Mouse (Mus musculus) liver, adult 2 months (tissue): ENCODE measurements around the gene 9230112D13Rik. TPM values are rescaled to one million over a fixed set of nuclear protein-coding genes. Genes with fewer than 3 reads are reported as not detected.
A peak's percentile ranks its signal among the peaks of the same experiment; 100 is the strongest.

Source experiments
- DNase-seq: peaks from one replicate; pipeline ENCODE4 v3.0.0-alpha.2; 2011; ENCODE audit warnings: low read depth, low spot score; ENCODE audit errors: extremely low read depth
- H3K27ac ChIP-seq: fragments of 200-500 bp; replicated peaks from 2 replicates; pipeline ENCODE4 v1.5.1; 2012; ENCODE audit warnings: low read depth, mild to moderate bottlenecking, control low read depth, inconsistent platforms, low read length; ENCODE audit not compliant: insufficient read depth
- H3K27me3 ChIP-seq: fragments of 200-500 bp; 2 replicates; pipeline ENCODE4 v1.6.1; 2012; ENCODE audit warnings: mild to moderate bottlenecking, moderate library complexity, low read length, inconsistent platforms; ENCODE audit not compliant: control insufficient read depth, insufficient read depth
- H3K36me3 ChIP-seq: fragments of 200-500 bp; 2 replicates; pipeline ENCODE4 v1.6.1; 2012; ENCODE audit warnings: low read length, inconsistent platforms; ENCODE audit not compliant: control insufficient read depth, insufficient read depth
- H3K4me1 ChIP-seq: fragments of 200-500 bp; 2 replicates; pipeline ENCODE4 v1.6.1; 2011; ENCODE audit warnings: low read length; ENCODE audit not compliant: control insufficient read depth, insufficient read depth
- H3K4me3 ChIP-seq: fragments of 200-500 bp; 2 replicates; pipeline ENCODE4 v1.5.1; 2011; ENCODE audit warnings: low read depth, mild to moderate bottlenecking, control low read depth, low read length, moderate library complexity; ENCODE audit not compliant: insufficient read depth
- H3K79me2 ChIP-seq: fragments of 200-500 bp; 2 replicates; pipeline ENCODE4 v1.6.1; 2012; ENCODE audit warnings: inconsistent platforms, mild to moderate bottlenecking, low read length, moderate library complexity; ENCODE audit not compliant: control insufficient read depth, insufficient read depth
- H3K9ac ChIP-seq: fragments of 200-500 bp; 2 replicates; pipeline ENCODE4 v1.6.1; 2012; ENCODE audit warnings: low read depth, mild to moderate bottlenecking, control low read depth, inconsistent platforms, low read length
- CTCF ChIP-seq: fragments of 200-500 bp; IDR thresholded peaks from 2 replicates; pipeline ENCODE4 v1.5.1; 2011; ENCODE audit warnings: low read depth, low read length, control low read depth
- POLR2A ChIP-seq: fragments of 200-500 bp; IDR thresholded peaks from 2 replicates; pipeline ENCODE4 v1.6.1; 2011; ENCODE audit warnings: low read length, control low read depth; ENCODE audit not compliant: insufficient read depth; ENCODE audit errors: extremely low read depth
- WGBS: fragments of 180-500 bp; shearing (Covaris S2); methylation state at CpG from one replicate; pipeline ENCODE4 v1.1.7; 2018; 5-methylcytosine and 5-hydroxymethylcytosine counted together
- polyA plus RNA-seq: library from polyadenylated mRNA; depleted of rRNA; stranded (reverse); fragments of >200 nt; gene quantifications from 2 replicates; pipeline ENCODE4 v1.2.3, GENCODE M21; 2012; rRNA removed
- total RNA-seq: library from RNA; depleted of rRNA; stranded (reverse); fragments of >200 nt; gene quantifications from 2 replicates; pipeline ENCODE4 v1.2.3, GENCODE M21; 2014; rRNA removed

The 9230112D13Rik gene
- total RNA-seq, result not detected in 2 replicates
- not detected in 2 replicates for polyA plus RNA-seq

GRCm38 (mm10) chr14:34522701-34523100 lies at the start of gene 9230112D13Rik:
Gene 9230112D13Rik (minus strand): TSS chr14:34522801.
- Histone ChIP-seq H3K27me3 (no peaks in the 10 kb centered on the region), H3K9ac (no peak within 1 kb of the TSS), H3K36me3 (no peaks in the 10 kb centered on the region), H3K4me3 (no peak within 1 kb of the TSS), H3K4me1 (no peaks in the 10 kb centered on the region), H3K27ac (no peak within 1 kb of the TSS), H3K79me2 (no peaks in the 10 kb centered on the region)
- TF ChIP-seq CTCF (no peak), POLR2A (no peak)
- no peak for DNase-seq
- 82% methylated on average over 8 of the region's 8 CpGs for WGBS

- no peaks in the 10 kb centered on the region for H3K36me3 ChIP-seq
- H3K27me3 ChIP-seq, result no peaks in the 10 kb centered on the region
- no peak for DNase-seq
- TF ChIP-seq POLR2A, result no peak
- no peak for TF ChIP-seq CTCF
- H3K4me1 ChIP-seq, result no peaks in the 10 kb centered on the region
- H3K4me3 ChIP-seq, result no peak overlapping the region
- H3K9ac ChIP-seq, result no peak overlapping the region
- no peaks in the 10 kb centered on the region for H3K79me2 ChIP-seq
- no peak overlapping the region for H3K27ac ChIP-seq
- 84% methylated on average over 17 of the region's 17 CpGs for WGBS
Observed at GRCm38 (mm10) chr14:34571610-34572387, 49.2 kb upstream of the 9230112D13Rik start.

- DNase-seq, result no peak
- TF ChIP-seq POLR2A, result no peak
- TF ChIP-seq CTCF, result no peak
- no peaks in the 10 kb centered on the region for H3K4me1 ChIP-seq
- no peaks in the 10 kb centered on the region for H3K27me3 ChIP-seq
- no peak overlapping the region for H3K9ac ChIP-seq
- H3K27ac ChIP-seq, result no peak overlapping the region
- H3K36me3 ChIP-seq, result no peaks in the 10 kb centered on the region
- no peaks in the 10 kb centered on the region for H3K79me2 ChIP-seq
- no peak overlapping the region for H3K4me3 ChIP-seq
- WGBS, result 76% methylated on average over 4 of the region's 4 CpGs
Observed at GRCm38 (mm10) chr14:34570903-34571302, 48.3 kb upstream of the 9230112D13Rik start.

GRCm38 (mm10) chr14:34570294-34570693 lies 47.7 kb upstream of the 9230112D13Rik start:
- Histone ChIP-seq H3K36me3 (no peaks in the 10 kb centered on the region), H3K4me1 (no peaks in the 10 kb centered on the region), H3K9ac (no peak overlapping the region), H3K4me3 (no peak overlapping the region), H3K79me2 (no peaks in the 10 kb centered on the region), H3K27me3 (no peaks in the 10 kb centered on the region), H3K27ac (no peak overlapping the region)
- TF ChIP-seq POLR2A (no peak), CTCF (peak; percentile 72)
- DNase-seq, result peak; percentile 52
- under 1% methylated on average over 6 of the region's 6 CpGs for WGBS

- no peak for TF ChIP-seq POLR2A
- no peak for TF ChIP-seq CTCF
- Histone ChIP-seq H3K79me2 (no peaks in the 10 kb centered on the region), H3K4me3 (no peak overlapping the region), H3K27ac (no peak overlapping the region), H3K4me1 (no peaks in the 10 kb centered on the region), H3K27me3 (no peaks in the 10 kb centered on the region), H3K36me3 (no peaks in the 10 kb centered on the region), H3K9ac (no peak overlapping the region)
- DNase-seq, result no peak
- WGBS, result 35% methylated on average over 27 of the region's 27 CpGs
Observed at GRCm38 (mm10) chr14:34569534-34570194, 47.1 kb upstream of the 9230112D13Rik start.

GRCm38 (mm10) chr14:34568626-34569025 lies 46.0 kb upstream of the 9230112D13Rik start:
- TF ChIP-seq POLR2A (no peak), CTCF (no peak)
- H3K79me2 ChIP-seq, result no peaks in the 10 kb centered on the region

More at GRCm38 (mm10) chr14:34568626-34569025, 46.0 kb upstream of the 9230112D13Rik start:
- no peak for DNase-seq
- H3K4me3 ChIP-seq, result no peak overlapping the region
- H3K27ac ChIP-seq, result no peak overlapping the region
- H3K9ac ChIP-seq, result no peak overlapping the region
- no peaks in the 10 kb centered on the region for H3K36me3 ChIP-seq
- H3K27me3 ChIP-seq, result no peaks in the 10 kb centered on the region
- H3K4me1 ChIP-seq, result no peaks in the 10 kb centered on the region
- WGBS, result 88% methylated on average over 4 of the region's 4 CpGs
